Mouse (Mus musculus): ENCODE measurements around the gene Exoc4.

The Exoc4 gene

GRCm38 (mm10) chr6:33310486-33310885 is 61.6 kb downstream of the Exoc4 start:
- DNase-seq (ENCODE audit: low spot score), result peak; percentile 39

- no peak for DNase-seq (ENCODE audit: low spot score)
These were observed 74.0 kb downstream of the Exoc4 start for GRCm38 (mm10) chr6:33322849-33323248.

GRCm38 (mm10) chr6:33323386-33323785 is 74.5 kb downstream of the Exoc4 start:
- DNase-seq (ENCODE audit: low spot score), result no peak

GRCm38 (mm10) chr6:33328326-33328725 is 79.4 kb downstream of the Exoc4 start:
- DNase-seq (ENCODE audit: low spot score), result no peak

GRCm38 (mm10) chr6:33347088-33347775 is 98.3 kb downstream of the Exoc4 start:
- no peak for DNase-seq (ENCODE audit: low spot score)

GRCm38 (mm10) chr6:33361613-33362012 is 112.7 kb downstream of the Exoc4 start:
- DNase-seq (ENCODE audit: low spot score), result no peak

GRCm38 (mm10) chr6:33380517-33380916 is 131.6 kb downstream of the Exoc4 start:
- peak; percentile 23 for DNase-seq (ENCODE audit: low spot score)

GRCm38 (mm10) chr6:33382176-33382575 is 133.3 kb downstream of the Exoc4 start:
- DNase-seq (ENCODE audit: low spot score), result peak; percentile 53

GRCm38 (mm10) chr6:33392020-33392419 is 143.1 kb downstream of the Exoc4 start:
- no peak for DNase-seq (ENCODE audit: low spot score)

- DNase-seq (ENCODE audit: low spot score), result no peak
These were observed 150.6 kb downstream of the Exoc4 start for GRCm38 (mm10) chr6:33399491-33399890.

- no peak for DNase-seq (ENCODE audit: low spot score)
These were observed 152.3 kb downstream of the Exoc4 start for GRCm38 (mm10) chr6:33401161-33401560.

- peak; percentile 24 for DNase-seq (ENCODE audit: low spot score)
These were observed 156.8 kb downstream of the Exoc4 start for GRCm38 (mm10) chr6:33405562-33406275.

- DNase-seq (ENCODE audit: low spot score), result no peak
These were observed 160.7 kb downstream of the Exoc4 start for GRCm38 (mm10) chr6:33409586-33409985.

GRCm38 (mm10) chr6:33425007-33425406 is 176.1 kb downstream of the Exoc4 start:
- no peak for DNase-seq (ENCODE audit: low spot score)

- no peak for DNase-seq (ENCODE audit: low spot score)
These were observed 182.4 kb downstream of the Exoc4 start for GRCm38 (mm10) chr6:33431207-33431787.

- no peak for DNase-seq (ENCODE audit: low spot score)
These were observed 191.6 kb downstream of the Exoc4 start for GRCm38 (mm10) chr6:33440508-33440907.

GRCm38 (mm10) chr6:33453810-33454209 is 204.9 kb downstream of the Exoc4 start:
- no peak for DNase-seq (ENCODE audit: low spot score)

GRCm38 (mm10) chr6:33454354-33454753 is 205.5 kb downstream of the Exoc4 start:
- DNase-seq (ENCODE audit: low spot score), result no peak

- DNase-seq (ENCODE audit: low spot score), result no peak
These were observed 206.4 kb downstream of the Exoc4 start for GRCm38 (mm10) chr6:33455238-33455637.

GRCm38 (mm10) chr6:33464862-33465261 is 216.0 kb downstream of the Exoc4 start:
- no peak for DNase-seq (ENCODE audit: low spot score)

GRCm38 (mm10) chr6:33465392-33465791 is 216.5 kb downstream of the Exoc4 start:
- no peak for DNase-seq (ENCODE audit: low spot score)

GRCm38 (mm10) chr6:33466168-33466839 is 217.4 kb downstream of the Exoc4 start:
- DNase-seq (ENCODE audit: low spot score), result no peak

GRCm38 (mm10) chr6:33468480-33468879 is 219.6 kb downstream of the Exoc4 start:
- DNase-seq (ENCODE audit: low spot score), result no peak
